Mouse (Mus musculus): ENCODE measurements around the gene P3h2. TPM values are rescaled to one million over a fixed set of nuclear protein-coding genes. Genes with fewer than 3 reads are reported as not detected.

The P3h2 gene
- total RNA-seq, 2 experiments from 2014 or later: 2.5 to 4.5 TPM

GRCm38 (mm10) chr16:26070376-26070775 lies 35.2 kb downstream of the P3h2 start:
- no peak for DNase-seq (ENCODE audit: low spot score in 2 of 2)

- no peak for DNase-seq (ENCODE audit: low spot score in 2 of 2)
These were observed 40.5 kb downstream of the P3h2 start for GRCm38 (mm10) chr16:26065060-26065459.

- DNase-seq (ENCODE audit: low spot score in 2 of 2): no peak
These were observed 45.1 kb downstream of the P3h2 start for GRCm38 (mm10) chr16:26060239-26061085.

GRCm38 (mm10) chr16:26053631-26054030 lies 52.0 kb downstream of the P3h2 start:
- no peak for DNase-seq (ENCODE audit: low spot score in 2 of 2)

GRCm38 (mm10) chr16:26049393-26050087 lies 56.0 kb downstream of the P3h2 start:
- DNase-seq (ENCODE audit: low spot score in 2 of 2): no peak

GRCm38 (mm10) chr16:26047870-26048269 lies 57.7 kb downstream of the P3h2 start:
- no peak for DNase-seq (ENCODE audit: low spot score in 2 of 2)

GRCm38 (mm10) chr16:26047396-26047795 lies 58.2 kb downstream of the P3h2 start:
- no peak for DNase-seq (ENCODE audit: low spot score in 2 of 2)

- DNase-seq (ENCODE audit: low spot score in 2 of 2): no peak
These were observed 63.7 kb downstream of the P3h2 start for GRCm38 (mm10) chr16:26041929-26042303.

GRCm38 (mm10) chr16:26041021-26041928 lies 64.3 kb downstream of the P3h2 start:
- peak; percentile 8 to 10 for DNase-seq (ENCODE audit: low spot score in 2 of 2)

GRCm38 (mm10) chr16:26039320-26039719 lies 66.3 kb downstream of the P3h2 start:
- DNase-seq (ENCODE audit: low spot score in 2 of 2): no peak

GRCm38 (mm10) chr16:26035525-26035924 lies 70.1 kb downstream of the P3h2 start:
- DNase-seq (ENCODE audit: low spot score in 2 of 2): no peak

GRCm38 (mm10) chr16:26035079-26035478 lies 70.5 kb downstream of the P3h2 start:
- no peak for DNase-seq (ENCODE audit: low spot score in 2 of 2)

GRCm38 (mm10) chr16:26029424-26030012 lies 76.1 kb downstream of the P3h2 start:
- no peak for DNase-seq (ENCODE audit: low spot score in 2 of 2)

- no peak for DNase-seq (ENCODE audit: low spot score in 2 of 2)
These were observed 79.2 kb downstream of the P3h2 start for GRCm38 (mm10) chr16:26026416-26026815.

GRCm38 (mm10) chr16:26024543-26024942 lies 81.0 kb downstream of the P3h2 start:
- DNase-seq (ENCODE audit: low spot score in 2 of 2): no peak

- no peak for DNase-seq (ENCODE audit: low spot score in 2 of 2)
These were observed 82.2 kb downstream of the P3h2 start for GRCm38 (mm10) chr16:26023352-26023751.

GRCm38 (mm10) chr16:26021759-26022158 lies 83.8 kb downstream of the P3h2 start:
- no peak for DNase-seq (ENCODE audit: low spot score in 2 of 2)

- no peak for DNase-seq (ENCODE audit: low spot score in 2 of 2)
These were observed 99.8 kb downstream of the P3h2 start for GRCm38 (mm10) chr16:26005811-26006210.

- peak in 1 of 2 experiments; percentile 7 for DNase-seq (ENCODE audit: low spot score in 2 of 2)
These were observed 102.3 kb downstream of the P3h2 start for GRCm38 (mm10) chr16:26003261-26003660.

- no peak for DNase-seq (ENCODE audit: low spot score in 2 of 2)
These were observed 102.7 kb downstream of the P3h2 start for GRCm38 (mm10) chr16:26002848-26003247.

GRCm38 (mm10) chr16:25994605-25995004 lies 111.0 kb downstream of the P3h2 start:
- DNase-seq (ENCODE audit: low spot score in 2 of 2): no peak

Data from left cerebral cortex, adult 18-20 months (tissue).